Mouse (Mus musculus): ENCODE results near the gene Pdlim7.

Pdlim7 gene

GRCm38 (mm10) chr13:55513111-55513748 is at the start of gene Pdlim7:
Pdlim7 (minus strand) TSS chr13:55513676.
- DNase-seq (ENCODE audit: inconsistent age in 2 of 2, low spot score in 1 of 2): peak; percentile 92 to 98

GRCm38 (mm10) chr13:55557499-55557898 is 44.0 kb upstream of the Pdlim7 start:
- no peak for DNase-seq (ENCODE audit: inconsistent age in 2 of 2, low spot score in 1 of 2)

- DNase-seq (ENCODE audit: inconsistent age in 2 of 2, low spot score in 1 of 2): no peak
These were observed 42.4 kb upstream of the Pdlim7 start for GRCm38 (mm10) chr13:55555921-55556320.

- DNase-seq (ENCODE audit: inconsistent age in 2 of 2, low spot score in 1 of 2): no peak
These were observed 35.6 kb upstream of the Pdlim7 start for GRCm38 (mm10) chr13:55549061-55549460.

- peak; percentile 82 to 87 for DNase-seq (ENCODE audit: inconsistent age in 2 of 2, low spot score in 1 of 2)
These were observed 35.0 kb upstream of the Pdlim7 start for GRCm38 (mm10) chr13:55548426-55548825.

- no peak for DNase-seq (ENCODE audit: inconsistent age in 2 of 2, low spot score in 1 of 2)
These were observed 34.4 kb upstream of the Pdlim7 start for GRCm38 (mm10) chr13:55547916-55548315.

GRCm38 (mm10) chr13:55544792-55545191 is 31.3 kb upstream of the Pdlim7 start:
- DNase-seq (ENCODE audit: inconsistent age in 2 of 2, low spot score in 1 of 2): no peak

- no peak for DNase-seq (ENCODE audit: inconsistent age in 2 of 2, low spot score in 1 of 2)
These were observed 30.0 kb upstream of the Pdlim7 start for GRCm38 (mm10) chr13:55543447-55543846.

GRCm38 (mm10) chr13:55542891-55543290 is 29.4 kb upstream of the Pdlim7 start:
- no peak for DNase-seq (ENCODE audit: inconsistent age in 2 of 2, low spot score in 1 of 2)

GRCm38 (mm10) chr13:55540933-55541332 is 27.5 kb upstream of the Pdlim7 start:
- DNase-seq (ENCODE audit: inconsistent age in 2 of 2, low spot score in 1 of 2): peak in 1 of 2 experiments; percentile 62

GRCm38 (mm10) chr13:55536194-55537175 is 23.0 kb upstream of the Pdlim7 start, which contains the start of gene Ddx41:
Ddx41 (minus strand) TSS chr13:55536658.
- DNase-seq (ENCODE audit: inconsistent age in 2 of 2, low spot score in 1 of 2): peak; percentile 100

- no peak for DNase-seq (ENCODE audit: inconsistent age in 2 of 2, low spot score in 1 of 2)
These were observed 22.3 kb upstream of the Pdlim7 start for GRCm38 (mm10) chr13:55535796-55536193.

GRCm38 (mm10) chr13:55535191-55535590 is 21.7 kb upstream of the Pdlim7 start:
- no peak for DNase-seq (ENCODE audit: inconsistent age in 2 of 2, low spot score in 1 of 2)

- peak in 1 of 2 experiments; percentile 68 for DNase-seq (ENCODE audit: inconsistent age in 2 of 2, low spot score in 1 of 2)
These were observed 15.9 kb upstream of the Pdlim7 start, which contains the start of gene Dok3 for GRCm38 (mm10) chr13:55529198-55529915. Dok3 (minus strand) TSS chr13:55529296.

- peak in 1 of 2 experiments; percentile 52 for DNase-seq (ENCODE audit: inconsistent age in 2 of 2, low spot score in 1 of 2)
These were observed 14.6 kb upstream of the Pdlim7 start for GRCm38 (mm10) chr13:55527834-55528772.

- no peak for DNase-seq (ENCODE audit: inconsistent age in 2 of 2, low spot score in 1 of 2)
These were observed 13.7 kb upstream of the Pdlim7 start for GRCm38 (mm10) chr13:55527212-55527611.

GRCm38 (mm10) chr13:55525733-55526553 is 12.5 kb upstream of the Pdlim7 start:
- DNase-seq (ENCODE audit: inconsistent age in 2 of 2, low spot score in 1 of 2): no peak

GRCm38 (mm10) chr13:55523951-55524600 is 10.6 kb upstream of the Pdlim7 start:
- DNase-seq (ENCODE audit: inconsistent age in 2 of 2, low spot score in 1 of 2): no peak

GRCm38 (mm10) chr13:55523278-55523677 is 9.8 kb upstream of the Pdlim7 start:
- DNase-seq (ENCODE audit: inconsistent age in 2 of 2, low spot score in 1 of 2): peak; percentile 64 to 77
